Mouse (Mus musculus) left cerebral cortex, adult 18-20 months (tissue): ENCODE data around the gene Tnp1. TPM values are rescaled to one million over a fixed set of nuclear protein-coding genes. Genes with fewer than 3 reads are reported as not detected.
A peak's percentile ranks its signal among the peaks of the same experiment; 100 is the strongest.

Source experiments
- DNase-seq, 2 experiments: peaks; one replicate each; pipeline ENCODE4 v3.0.0; 2021 to 2022; ENCODE audit warnings: low spot score in 2 of 2, mixed read lengths in 1 of 2
- long read RNA-seq, 2 experiments: library from polyadenylated mRNA; stranded (forward); transcript quantifications; one replicate each; pipeline ENCODE4 v2.0.0; 2021
- total RNA-seq, 2 experiments: library from RNA; stranded (reverse); gene quantifications; 2 replicates each; pipeline ENCODE4 v1.2.3; 2021

Gene Tnp1
- not detected for total RNA-seq
- long read RNA-seq, experiment 1, result 0 reads
- long read RNA-seq, experiment 2, result 0 reads

- DNase-seq, result no peak
Measured at GRCm38 (mm10) chr1:73015731-73016130, at the start of gene Tnp1. Gene Tnp1 (minus strand): TSS chr1:73015909.

GRCm38 (mm10) chr1:73064336-73064735 is 48.6 kb upstream of the Tnp1 start:
- DNase-seq, result peak; percentile 11 to 26

- DNase-seq, result no peak
Measured at GRCm38 (mm10) chr1:73061491-73062233, 46.0 kb upstream of the Tnp1 start.

- DNase-seq, result no peak
Measured at GRCm38 (mm10) chr1:73060271-73060670, 44.6 kb upstream of the Tnp1 start.

GRCm38 (mm10) chr1:73056266-73057001 is 40.7 kb upstream of the Tnp1 start:
- DNase-seq, result no peak

- DNase-seq, result no peak
Measured at GRCm38 (mm10) chr1:73055820-73056219, 40.1 kb upstream of the Tnp1 start.

- DNase-seq, result no peak
Measured at GRCm38 (mm10) chr1:73055206-73055605, 39.5 kb upstream of the Tnp1 start.

GRCm38 (mm10) chr1:73053545-73054326 is 38.0 kb upstream of the Tnp1 start:
- no peak for DNase-seq

GRCm38 (mm10) chr1:73046896-73047672 is 31.4 kb upstream of the Tnp1 start:
- no peak for DNase-seq

GRCm38 (mm10) chr1:73045948-73046685 is 30.4 kb upstream of the Tnp1 start:
- DNase-seq, result no peak

GRCm38 (mm10) chr1:73043671-73044070 is 28.0 kb upstream of the Tnp1 start:
- DNase-seq, result no peak

GRCm38 (mm10) chr1:73040691-73041425 is 25.1 kb upstream of the Tnp1 start:
- no peak for DNase-seq

- DNase-seq, result no peak
Measured at GRCm38 (mm10) chr1:73038532-73038931, 22.8 kb upstream of the Tnp1 start.

GRCm38 (mm10) chr1:73036536-73036935 is 20.8 kb upstream of the Tnp1 start:
- DNase-seq, result no peak

GRCm38 (mm10) chr1:73035726-73036125 is 20.0 kb upstream of the Tnp1 start:
- no peak for DNase-seq

GRCm38 (mm10) chr1:73032491-73032890 is 16.8 kb upstream of the Tnp1 start:
- DNase-seq, result no peak

GRCm38 (mm10) chr1:73028741-73029140 is 13.0 kb upstream of the Tnp1 start:
- DNase-seq, result no peak

GRCm38 (mm10) chr1:73027381-73027780 is 11.7 kb upstream of the Tnp1 start:
- no peak for DNase-seq

GRCm38 (mm10) chr1:73026786-73027299 is 11.1 kb upstream of the Tnp1 start:
- no peak for DNase-seq
